Mouse (Mus musculus) neutrophil, adult 5-6 weeks (primary cell): ENCODE data around the gene Gm5426. TPM values are rescaled to one million over a fixed set of nuclear protein-coding genes. Genes with fewer than 3 reads are reported as not detected.
"Not testable (repeated sequence)": the region's sequence is repeated elsewhere in the genome, so short reads cannot be mapped to it uniquely, and the experiment has no call there.

Experiments used
- ATAC-seq: fragments of 151-379, 151-347 bp; 2 replicates; pipeline ENCODE4 v1.8.0; 2017; ENCODE audit warnings: mild to moderate bottlenecking, moderate TSS enrichment; ENCODE audit not compliant: insufficient number of reproducible peaks, poor library complexity, low FRiP score, severe bottlenecking; ENCODE audit errors: extremely low read depth
- total RNA-seq: library from RNA; stranded (forward); fragments of 200-1000 nt; gene quantifications from 2 replicates; pipeline ENCODE4 v1.2.3, GENCODE M21; 2017

The Gm5426 gene
- total RNA-seq, 1 experiment from 2014 or later: not detected

- no peak for ATAC-seq
Observed at GRCm38 (mm10) chr10:96130406-96130805, 6.0 kb upstream of the Gm5426 start.

GRCm38 (mm10) chr10:96131112-96131511, 5.3 kb upstream of the Gm5426 start:
- no peak; the same call in 1 of the 2 replicates for ATAC-seq

- peak; percentile 83 for ATAC-seq
Observed at GRCm38 (mm10) chr10:96132161-96132560, 4.2 kb upstream of the Gm5426 start.

- ATAC-seq: no peak
Observed at GRCm38 (mm10) chr10:96138585-96138984, 2.2 kb downstream of the Gm5426 start.

- ATAC-seq: not testable (repeated sequence)
Observed at GRCm38 (mm10) chr10:96139274-96139673, 2.9 kb downstream of the Gm5426 start.

- ATAC-seq: no peak
Observed at GRCm38 (mm10) chr10:96146578-96146977, 10.2 kb downstream of the Gm5426 start.

GRCm38 (mm10) chr10:96148250-96148699, 11.9 kb downstream of the Gm5426 start:
- no peak for ATAC-seq

GRCm38 (mm10) chr10:96150401-96151116, 14.2 kb downstream of the Gm5426 start:
- ATAC-seq: peak; percentile 46

- no peak for ATAC-seq
Observed at GRCm38 (mm10) chr10:96153315-96153714, 16.9 kb downstream of the Gm5426 start.

- ATAC-seq: peak; percentile 98
Observed at GRCm38 (mm10) chr10:96162975-96163706, 26.7 kb downstream of the Gm5426 start.

GRCm38 (mm10) chr10:96163791-96164190, 27.4 kb downstream of the Gm5426 start:
- ATAC-seq: peak; percentile 37

GRCm38 (mm10) chr10:96165260-96165659, 28.9 kb downstream of the Gm5426 start:
- no peak for ATAC-seq

- ATAC-seq: no peak
Observed at GRCm38 (mm10) chr10:96168998-96169397, 32.6 kb downstream of the Gm5426 start.

- ATAC-seq: no peak
Observed at GRCm38 (mm10) chr10:96171546-96171945, 35.1 kb downstream of the Gm5426 start.

GRCm38 (mm10) chr10:96172964-96173363, 36.6 kb downstream of the Gm5426 start:
- ATAC-seq: no peak

GRCm38 (mm10) chr10:96173771-96174170, 37.4 kb downstream of the Gm5426 start:
- no peak for ATAC-seq

GRCm38 (mm10) chr10:96176916-96177315, 40.5 kb downstream of the Gm5426 start:
- ATAC-seq: no peak

- ATAC-seq: no peak
Observed at GRCm38 (mm10) chr10:96180554-96181397, 44.4 kb downstream of the Gm5426 start.

GRCm38 (mm10) chr10:96181398-96181790, 45.0 kb downstream of the Gm5426 start:
- peak; percentile 88 for ATAC-seq
